Mouse (Mus musculus) telencephalon, adult 2 months (tissue): ENCODE data around the gene Cd164l2.

Experiments used
- DNase-seq: peaks from one replicate; pipeline ENCODE4 v3.0.0-alpha.2; 2011; ENCODE audit warnings: low read depth, low spot score

Gene Cd164l2

GRCm38 (mm10) chr4:133220656-133221055 is 8.7 kb downstream of the Cd164l2 start:
- DNase-seq, result no peak

DNA sequence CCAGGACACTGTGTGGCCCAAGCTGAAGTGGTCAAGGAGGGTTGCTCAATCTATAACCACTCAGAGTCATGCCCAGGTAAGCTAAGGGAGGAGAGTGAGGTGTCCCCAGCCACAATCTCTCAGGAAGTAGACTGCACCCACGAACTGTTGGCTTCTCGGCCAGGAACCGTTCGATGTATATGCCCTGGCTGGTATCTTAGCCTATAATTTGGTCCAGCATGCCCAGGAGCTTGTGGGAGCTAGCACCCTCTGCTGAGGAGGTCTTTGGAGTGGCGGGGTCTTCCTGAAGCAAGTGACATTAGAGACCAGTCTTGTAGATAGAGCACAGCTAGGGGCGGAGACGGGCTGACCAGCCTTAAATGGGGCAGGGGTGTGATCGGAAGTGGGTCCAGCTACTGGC is 9.8 kb downstream of the Cd164l2 start:
- DNase-seq, result no peak

- no peak for DNase-seq
These were observed 11.9 kb downstream of the Cd164l2 start for GRCm38 (mm10) chr4:133223875-133224274.

DNA sequence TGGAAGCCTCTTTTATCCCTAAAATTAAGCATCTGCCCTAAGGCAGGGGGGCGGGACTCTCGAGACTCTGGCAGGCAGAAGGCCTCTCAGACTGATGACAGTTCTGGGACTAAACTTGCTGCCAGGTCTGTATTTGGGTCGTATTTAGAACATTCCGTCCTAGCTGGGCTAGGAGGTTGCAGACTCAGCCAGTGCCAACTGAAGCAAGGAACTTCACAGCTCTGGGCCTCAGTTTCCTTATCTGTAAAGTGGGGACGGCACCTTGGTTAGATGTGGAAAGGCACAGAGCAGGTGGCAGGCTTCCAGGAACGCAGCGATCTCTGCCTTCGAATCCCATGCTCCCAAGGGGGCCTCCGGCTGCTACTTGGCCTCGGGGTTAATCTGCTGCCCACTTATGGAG is 14.1 kb downstream of the Cd164l2 start:
- no peak for DNase-seq

GRCm38 (mm10) chr4:133227636-133228035 is 15.7 kb downstream of the Cd164l2 start:
- DNase-seq, result no peak

- no peak for DNase-seq
These were observed 17.7 kb downstream of the Cd164l2 start for GRCm38 (mm10) chr4:133229582-133229981.

DNA sequence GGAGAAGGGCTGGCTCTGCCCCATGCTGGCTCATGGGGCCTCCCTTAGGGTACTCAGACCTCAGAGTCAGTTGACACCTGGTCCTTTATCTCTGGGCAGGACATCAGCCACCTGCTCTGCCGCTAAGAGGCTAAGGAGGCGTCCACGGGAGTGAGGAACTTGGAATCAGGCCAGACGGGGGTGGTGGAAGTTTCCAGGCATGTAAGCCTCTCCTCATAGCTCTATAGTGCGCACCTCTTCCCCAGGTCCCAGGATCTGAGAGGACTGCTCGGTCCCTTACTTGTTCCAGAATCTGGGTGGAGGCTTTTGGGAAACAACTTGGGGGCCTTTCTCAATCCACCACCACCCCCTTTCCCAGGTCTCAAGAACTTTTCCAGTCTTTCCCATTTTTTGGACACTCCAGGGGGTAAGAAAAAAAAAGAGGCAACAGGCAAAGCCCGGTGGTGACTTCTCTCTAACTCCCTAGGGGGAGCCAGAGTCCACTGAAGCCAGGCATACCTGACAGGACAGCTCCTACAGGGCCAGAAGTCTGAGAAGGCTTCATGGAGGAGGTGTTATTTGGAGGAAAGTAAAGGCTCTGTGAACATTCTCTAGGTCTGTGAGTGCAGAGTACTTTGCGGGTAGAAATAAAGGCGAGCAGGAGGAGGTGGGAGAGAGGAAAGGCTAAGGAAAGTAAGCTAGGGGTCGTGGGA is 21.5 kb downstream of the Cd164l2 start:
- DNase-seq, result no peak

DNA sequence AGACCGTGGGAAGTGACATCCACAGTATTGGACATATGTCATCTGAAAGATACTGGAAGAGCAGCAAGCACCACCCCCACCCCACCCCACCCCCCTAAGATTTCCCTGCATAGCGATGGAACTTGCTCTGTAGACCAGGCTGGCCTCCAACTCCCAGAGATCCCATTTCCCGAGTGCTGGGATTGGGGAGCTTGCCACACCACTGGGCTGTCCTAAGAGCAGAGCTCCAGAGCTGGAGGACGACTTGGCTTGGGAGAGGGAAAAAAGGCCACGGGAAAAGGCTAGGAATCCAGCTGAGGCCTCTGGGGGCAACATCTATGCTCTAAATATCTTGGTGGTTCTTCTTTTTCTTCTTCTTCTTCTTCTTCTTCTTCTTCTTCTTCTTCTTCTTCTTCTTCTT is 22.8 kb downstream of the Cd164l2 start:
- no peak for DNase-seq

GRCm38 (mm10) chr4:133235415-133235814 is 23.5 kb downstream of the Cd164l2 start:
- DNase-seq, result no peak

GRCm38 (mm10) chr4:133237911-133238310 is 26.0 kb downstream of the Cd164l2 start:
- no peak for DNase-seq

- DNase-seq, result no peak
These were observed 28.6 kb downstream of the Cd164l2 start, which contains the start of gene Map3k6 for GRCm38 (mm10) chr4:133240490-133240921. Gene Map3k6, plus strand, starts transcription at chr4:133240818.

DNA sequence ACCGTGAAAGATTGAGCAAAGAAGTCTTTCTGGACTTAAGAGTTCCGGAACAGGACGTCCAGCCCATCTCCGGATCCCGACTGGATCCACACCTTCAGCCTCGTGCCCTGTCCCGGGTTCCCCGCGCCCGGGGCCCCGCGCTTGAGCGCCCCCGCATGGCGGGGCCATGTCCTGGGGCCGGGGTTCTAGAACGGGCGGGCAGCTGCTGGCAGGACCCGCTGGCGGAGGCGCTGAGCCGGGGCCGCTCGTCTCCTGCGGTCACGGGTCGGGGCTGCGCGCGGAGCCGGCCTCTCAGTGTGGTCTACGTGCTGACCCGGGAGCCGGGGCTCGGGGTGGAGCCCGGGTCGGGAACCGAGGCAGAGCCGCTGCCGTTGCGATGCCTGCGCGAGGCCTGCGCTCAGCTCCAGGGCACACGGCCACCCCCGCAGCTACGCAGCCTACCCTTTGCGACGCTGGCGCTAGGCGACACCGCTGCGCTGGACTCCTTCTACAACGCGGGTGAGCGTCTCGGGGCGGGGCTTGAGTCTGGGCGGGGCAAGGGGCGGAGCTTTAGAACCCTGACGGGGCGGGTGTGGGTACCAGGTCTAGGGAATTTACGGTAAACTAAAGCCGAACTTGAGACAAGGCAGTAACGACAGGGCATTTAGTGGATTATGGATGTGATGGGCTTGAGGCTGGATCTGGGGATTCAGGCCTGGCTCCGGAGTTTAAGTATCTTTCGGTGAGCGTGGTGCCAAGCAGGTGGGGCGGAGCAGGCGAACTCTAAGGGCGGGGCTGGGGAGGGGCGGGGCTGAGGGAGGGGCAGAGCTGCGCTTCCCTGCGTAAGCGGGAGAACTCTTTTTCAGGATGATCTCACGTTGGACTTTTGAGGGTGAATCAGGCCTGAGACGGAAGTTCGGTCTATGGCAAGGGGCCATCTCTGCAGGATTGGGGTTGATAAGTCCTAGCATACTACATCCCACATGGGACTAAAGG is 29.3 kb downstream of the Cd164l2 start:
- DNase-seq, result peak; percentile 78

DNA sequence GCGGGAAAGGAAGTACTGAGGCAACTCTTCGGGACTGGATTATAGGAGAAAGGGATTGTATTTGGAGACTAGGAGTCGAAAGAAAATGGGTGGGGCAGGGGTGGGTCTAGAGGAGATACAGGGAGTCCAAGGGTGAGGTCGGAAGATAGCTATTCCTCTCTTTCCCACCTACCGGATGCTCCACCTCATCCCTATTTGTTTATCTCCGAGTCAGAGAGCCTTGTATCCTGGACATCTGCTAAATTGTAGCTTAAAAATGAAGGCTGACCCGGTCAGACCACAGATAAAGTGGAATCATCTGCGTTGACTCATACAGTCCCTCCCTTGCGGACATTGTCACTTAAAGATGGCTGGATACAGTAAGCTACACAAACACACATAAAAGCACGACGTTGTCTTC is 30.0 kb downstream of the Cd164l2 start:
- no peak for DNase-seq

DNA sequence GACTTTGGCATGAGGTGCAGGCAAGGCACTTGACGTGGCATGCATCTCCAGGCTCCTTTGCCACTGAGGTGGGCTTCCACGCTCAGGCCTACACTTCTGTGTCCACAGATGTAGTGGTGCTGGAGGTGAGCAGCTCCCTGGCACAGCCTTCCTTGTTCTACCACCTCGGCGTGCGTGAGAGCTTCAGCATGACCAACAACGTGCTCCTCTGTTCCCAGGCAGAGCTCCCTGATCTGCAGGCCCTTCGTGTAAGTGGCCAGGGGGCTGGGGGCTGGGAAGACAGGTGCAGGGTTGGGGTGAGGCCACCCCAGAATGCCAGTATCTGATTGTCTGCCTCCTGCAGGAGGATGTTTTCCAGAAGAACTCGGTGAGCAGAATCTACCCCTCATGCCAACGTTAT is 30.8 kb downstream of the Cd164l2 start:
- DNase-seq, result no peak

DNA sequence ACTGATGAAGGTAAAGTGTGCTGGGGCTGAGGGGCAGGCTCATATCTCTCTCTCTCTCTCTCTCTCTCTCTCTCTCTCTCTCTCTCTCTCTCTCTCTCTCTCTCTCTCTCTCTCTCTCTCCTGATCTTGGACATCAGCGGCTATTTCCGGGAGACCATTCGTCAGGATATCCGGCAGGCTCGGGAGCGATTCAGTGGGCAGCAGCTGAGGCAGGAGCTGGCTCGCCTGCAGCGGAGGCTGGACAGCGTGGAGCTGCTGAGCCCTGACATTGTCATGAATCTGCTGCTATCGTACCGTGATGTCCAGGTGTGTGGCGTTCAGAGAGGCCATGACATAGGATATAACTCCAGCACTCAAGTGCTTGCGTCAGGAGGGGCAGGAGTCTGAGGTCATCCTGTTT is 31.6 kb downstream of the Cd164l2 start:
- DNase-seq, result no peak

DNA sequence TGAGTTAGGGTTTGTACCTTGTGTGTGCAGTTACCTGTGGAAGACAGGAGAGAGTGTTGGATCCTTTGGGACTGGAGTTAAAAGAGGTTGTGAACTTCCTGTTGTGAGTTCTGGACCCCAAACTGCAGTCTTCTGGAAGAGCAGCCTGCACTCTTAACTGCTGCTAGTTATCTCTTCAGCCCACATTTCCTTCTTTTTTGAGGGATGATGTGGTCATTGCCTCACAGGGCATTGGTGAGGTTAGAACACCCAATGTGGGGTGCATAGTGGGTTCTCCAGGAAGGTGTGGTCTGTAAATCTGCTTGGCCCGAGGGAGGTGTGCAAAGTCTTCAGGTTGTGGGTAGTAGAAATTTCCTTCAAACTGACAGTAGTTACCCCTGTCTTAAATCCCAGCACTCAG is 32.4 kb downstream of the Cd164l2 start:
- DNase-seq, result no peak

- DNase-seq, result no peak
These were observed 35.1 kb downstream of the Cd164l2 start for GRCm38 (mm10) chr4:133247072-133247471.

- DNase-seq, result no peak
These were observed 36.0 kb downstream of the Cd164l2 start for GRCm38 (mm10) chr4:133247806-133248449.

GRCm38 (mm10) chr4:133250609-133251008 is 38.7 kb downstream of the Cd164l2 start:
- no peak for DNase-seq

DNA sequence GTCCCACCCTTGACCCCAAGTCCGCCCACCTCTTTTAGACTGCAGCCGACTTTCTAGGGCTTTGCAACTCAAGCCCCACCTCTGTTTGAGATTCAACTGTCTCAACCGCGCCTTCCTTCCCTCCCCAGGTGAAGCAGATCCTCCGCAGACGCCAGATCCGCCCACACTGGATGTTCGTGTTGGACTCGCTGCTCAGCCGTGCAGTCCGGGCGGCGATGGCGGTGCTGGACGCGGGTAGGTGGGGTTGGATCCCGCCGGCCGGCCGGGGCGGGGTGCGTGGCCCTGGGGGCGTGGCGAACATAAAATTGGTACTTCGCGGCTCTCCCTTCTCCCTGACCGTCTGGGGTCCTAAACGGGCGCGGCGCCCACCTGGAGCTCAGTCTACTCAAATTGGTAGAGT is 39.3 kb downstream of the Cd164l2 start:
- no peak for DNase-seq

DNA sequence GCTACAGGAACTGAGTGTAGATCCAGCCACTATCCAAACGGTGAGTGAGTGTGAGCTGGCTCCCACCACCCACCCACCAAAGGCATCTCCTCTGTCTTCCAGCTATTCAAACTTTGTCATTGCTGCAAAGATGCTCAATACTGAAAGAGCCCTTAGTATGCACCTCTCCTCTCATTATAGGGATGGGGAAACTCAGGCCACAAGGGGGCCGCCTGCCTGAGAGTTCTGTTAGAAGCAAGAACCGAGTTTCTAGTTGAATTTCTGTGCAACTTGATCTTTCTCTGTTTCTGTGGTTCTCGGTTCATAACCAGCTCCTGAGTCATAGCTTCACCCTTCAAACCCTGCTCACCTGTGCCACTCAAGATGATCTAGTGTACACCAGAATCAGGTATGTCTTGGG is 40.2 kb downstream of the Cd164l2 start:
- DNase-seq, result no peak

GRCm38 (mm10) chr4:133253412-133253811 is 41.5 kb downstream of the Cd164l2 start:
- DNase-seq, result no peak
